Mouse (Mus musculus): ENCODE measurements at regions not wholly inside any gene's neighbourhood (a gene's known extent, or its start where the extent isn't known, plus 50 kb on each side); places are given as distances from the start of the nearest gene placed in this dataset.

GRCm38 (mm10) chr13:16745644-16746043 lies 734.0 kb downstream of the Inhba start:
- Histone ChIP-seq H3K27me3 (replicated peaks; ENCODE audit: control insufficient read depth, insufficient read depth, low read length) (no peaks in the 10 kb centered on the region), H3K27ac (ENCODE audit: low read depth) (no peak overlapping the region), H3K4me3 (ENCODE audit: low read depth, low read length) (no peak overlapping the region), H3K36me3 (ENCODE audit: control insufficient read depth, insufficient read depth, low read length) (no peaks in the 10 kb centered on the region), H3K9ac (ENCODE audit: low read length) (no peak overlapping the region), H3K4me2 (ENCODE audit: low read length) (no peak overlapping the region), H3K9me3 (ENCODE audit: control insufficient read depth, low read length) (no peaks in the 10 kb centered on the region), H3K4me1 (replicated peaks; ENCODE audit: control insufficient read depth, insufficient read depth, low read length) (no peaks in the 10 kb centered on the region)
- WGBS, result 84% methylated on average over 1 of the region's 1 CpGs
- no peak for DNase-seq (ENCODE audit: low spot score)
- no peak for ATAC-seq (replicated peaks; ENCODE audit: low FRiP score, low TSS enrichment, low read depth)

DNA sequence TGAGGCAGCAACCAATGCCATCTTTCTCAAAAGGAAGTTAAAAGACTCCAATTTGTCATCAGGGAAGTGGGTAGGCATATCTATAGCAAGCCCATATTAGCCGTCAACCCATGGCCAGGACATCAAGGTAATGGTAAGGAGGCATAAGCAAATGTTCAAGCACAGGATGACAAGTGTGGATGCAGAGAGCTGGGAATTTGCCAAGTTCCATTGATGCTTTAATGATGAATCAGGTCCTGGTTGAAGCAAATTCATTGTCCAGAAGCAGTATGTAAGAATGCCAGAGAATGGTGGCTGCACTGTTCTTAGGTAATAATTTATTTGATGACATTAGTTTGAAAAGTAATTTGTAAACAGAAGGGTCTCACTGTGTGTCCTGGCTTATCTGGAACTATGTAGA lies 734.8 kb downstream of the Inhba start:
- H3K4me1 ChIP-seq (replicated peaks; ENCODE audit: control insufficient read depth, insufficient read depth, low read length), result no peaks in the 10 kb centered on the region
- 80% methylated on average over 1 of the region's 1 CpGs for WGBS

GRCm38 (mm10) chr13:16756264-16756663 lies 744.6 kb downstream of the Inhba start:
- H3K27me3 ChIP-seq (replicated peaks; ENCODE audit: control insufficient read depth, insufficient read depth, low read length), result no peaks in the 10 kb centered on the region
- 65% methylated on average over 3 of the region's 3 CpGs for WGBS
- no peak overlapping the region for H3K4me3 ChIP-seq (ENCODE audit: low read depth, low read length)
- H3K4me2 ChIP-seq (ENCODE audit: low read length), result no peak overlapping the region
- H3K9ac ChIP-seq (ENCODE audit: low read length), result no peak overlapping the region
- H3K9me3 ChIP-seq (ENCODE audit: control insufficient read depth, low read length), result no peaks in the 10 kb centered on the region
- no peaks in the 10 kb centered on the region for H3K36me3 ChIP-seq (ENCODE audit: control insufficient read depth, insufficient read depth, low read length)
- DNase-seq (ENCODE audit: low spot score) (no peak), ATAC-seq (replicated peaks; ENCODE audit: low FRiP score, low TSS enrichment, low read depth) (no peak)
- no peak overlapping the region for H3K27ac ChIP-seq (ENCODE audit: low read depth)
- H3K4me1 ChIP-seq (replicated peaks; ENCODE audit: control insufficient read depth, insufficient read depth, low read length), result no peaks in the 10 kb centered on the region

More for the DNA sequence above, 734.8 kb downstream of the Inhba start:
- Histone ChIP-seq H3K27ac (ENCODE audit: low read depth) (no peak overlapping the region), H3K4me2 (ENCODE audit: low read length) (no peak overlapping the region), H3K36me3 (ENCODE audit: control insufficient read depth, insufficient read depth, low read length) (no peaks in the 10 kb centered on the region), H3K9ac (ENCODE audit: low read length) (no peak overlapping the region), H3K9me3 (ENCODE audit: control insufficient read depth, low read length) (no peaks in the 10 kb centered on the region), H3K27me3 (replicated peaks; ENCODE audit: control insufficient read depth, insufficient read depth, low read length) (no peaks in the 10 kb centered on the region), H3K4me3 (ENCODE audit: low read depth, low read length) (no peak overlapping the region)
- ATAC-seq (replicated peaks; ENCODE audit: low FRiP score, low TSS enrichment, low read depth), result no peak
- no peak for DNase-seq (ENCODE audit: low spot score)

- Histone ChIP-seq H3K27me3 (replicated peaks; ENCODE audit: control insufficient read depth, insufficient read depth, low read length) (no peaks in the 10 kb centered on the region), H3K36me3 (ENCODE audit: control insufficient read depth, insufficient read depth, low read length) (no peaks in the 10 kb centered on the region), H3K9ac (ENCODE audit: low read length) (no peak overlapping the region), H3K4me1 (replicated peaks; ENCODE audit: control insufficient read depth, insufficient read depth, low read length) (no peaks in the 10 kb centered on the region), H3K27ac (ENCODE audit: low read depth) (no peak overlapping the region), H3K9me3 (ENCODE audit: control insufficient read depth, low read length) (no peaks in the 10 kb centered on the region), H3K4me3 (ENCODE audit: low read depth, low read length) (no peak overlapping the region), H3K4me2 (ENCODE audit: low read length) (no peak overlapping the region)
- DNase-seq (ENCODE audit: low spot score) (no peak), ATAC-seq (replicated peaks; ENCODE audit: low FRiP score, low TSS enrichment, low read depth) (no peak)
Observed at GRCm38 (mm10) chr13:16760045-16760444, 748.4 kb downstream of the Inhba start.

GRCm38 (mm10) chr13:16761415-16761814 lies 749.8 kb downstream of the Inhba start:
- WGBS, result 66% methylated on average over 4 of the region's 4 CpGs
- H3K4me1 ChIP-seq (replicated peaks; ENCODE audit: control insufficient read depth, insufficient read depth, low read length), result no peaks in the 10 kb centered on the region
- no peak overlapping the region for H3K4me3 ChIP-seq (ENCODE audit: low read depth, low read length)
- H3K9me3 ChIP-seq (ENCODE audit: control insufficient read depth, low read length), result no peaks in the 10 kb centered on the region
- no peak overlapping the region for H3K9ac ChIP-seq (ENCODE audit: low read length)
- H3K4me2 ChIP-seq (ENCODE audit: low read length), result no peak overlapping the region
- no peaks in the 10 kb centered on the region for H3K27me3 ChIP-seq (replicated peaks; ENCODE audit: control insufficient read depth, insufficient read depth, low read length)
- no peak overlapping the region for H3K27ac ChIP-seq (ENCODE audit: low read depth)
- DNase-seq (ENCODE audit: low spot score) (no peak), ATAC-seq (replicated peaks; ENCODE audit: low FRiP score, low TSS enrichment, low read depth) (no peak)
- H3K36me3 ChIP-seq (ENCODE audit: control insufficient read depth, insufficient read depth, low read length), result no peaks in the 10 kb centered on the region

DNA sequence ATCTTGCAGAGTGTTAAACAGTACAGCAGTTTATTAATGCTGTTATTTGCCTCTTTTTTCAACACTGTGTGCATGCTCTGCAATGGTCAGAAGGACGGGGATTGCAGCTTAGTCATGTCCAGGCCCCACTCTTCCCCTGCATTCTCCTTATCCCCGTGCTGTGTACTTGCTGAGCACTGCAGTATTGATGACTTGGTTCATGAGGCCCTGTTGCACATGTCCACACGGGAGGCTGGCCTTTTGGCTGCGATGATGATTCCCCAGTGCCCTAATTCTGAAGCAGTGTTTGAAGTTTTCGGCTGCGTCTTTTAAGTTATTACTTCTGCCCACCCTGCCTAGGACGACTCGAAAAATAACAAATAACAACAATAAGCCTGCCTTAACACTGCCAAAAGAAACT lies 750.7 kb downstream of the Inhba start:
- DNase-seq (ENCODE audit: low spot score) (no peak), ATAC-seq (replicated peaks; ENCODE audit: low FRiP score, low TSS enrichment, low read depth) (no peak)
- H3K4me1 ChIP-seq (replicated peaks; ENCODE audit: control insufficient read depth, insufficient read depth, low read length), result no peaks in the 10 kb centered on the region
- no peak overlapping the region for H3K9ac ChIP-seq (ENCODE audit: low read length)
- no peak overlapping the region for H3K4me3 ChIP-seq (ENCODE audit: low read depth, low read length)
- H3K9me3 ChIP-seq (ENCODE audit: control insufficient read depth, low read length), result no peaks in the 10 kb centered on the region
- no peaks in the 10 kb centered on the region for H3K36me3 ChIP-seq (ENCODE audit: control insufficient read depth, insufficient read depth, low read length)
- H3K27ac ChIP-seq (ENCODE audit: low read depth), result no peak overlapping the region
- WGBS, result 89% methylated on average over 8 of the region's 8 CpGs
- H3K27me3 ChIP-seq (replicated peaks; ENCODE audit: control insufficient read depth, insufficient read depth, low read length), result no peaks in the 10 kb centered on the region
- H3K4me2 ChIP-seq (ENCODE audit: low read length), result no peak overlapping the region

DNA sequence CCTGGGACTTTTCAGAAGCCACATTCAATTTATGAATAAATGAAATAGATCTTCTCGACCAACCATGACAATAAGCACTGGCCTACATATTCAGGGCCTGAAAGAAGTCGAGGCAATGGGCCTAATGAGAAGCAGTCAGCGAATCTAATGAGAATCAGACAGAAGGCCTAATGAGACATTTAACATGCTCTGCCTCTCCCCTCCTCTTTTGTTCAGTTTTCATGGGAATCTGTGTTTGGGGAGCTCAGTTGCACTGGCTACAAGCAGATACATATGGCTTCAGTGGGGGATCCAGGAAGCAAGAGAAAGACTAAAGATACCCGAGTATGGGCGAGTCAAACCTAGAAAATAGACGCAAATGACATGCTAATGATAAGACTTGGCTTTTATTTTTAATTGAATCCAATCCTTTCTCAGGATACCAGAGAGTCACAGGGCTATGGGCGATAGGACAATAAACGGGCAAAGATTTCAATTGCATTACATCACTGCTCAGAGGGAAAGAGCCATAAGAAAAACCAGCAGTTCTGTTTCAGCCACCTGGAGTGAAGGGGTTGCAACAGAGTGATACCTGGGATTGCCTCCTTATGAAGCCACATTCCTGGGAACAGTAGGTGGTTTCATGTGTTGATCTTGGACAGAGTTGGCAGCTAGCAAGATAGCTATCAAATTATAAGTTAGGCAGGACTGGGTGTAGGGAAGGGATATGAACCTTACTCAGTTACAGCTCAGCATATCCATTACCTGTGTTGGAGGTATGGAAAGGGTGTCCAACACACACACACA lies 751.3 kb downstream of the Inhba start:
- 88% methylated on average over 8 of the region's 8 CpGs for WGBS
- Histone ChIP-seq H3K9me3 (ENCODE audit: control insufficient read depth, low read length) (no peaks in the 10 kb centered on the region), H3K9ac (ENCODE audit: low read length) (no peak overlapping the region), H3K4me3 (ENCODE audit: low read depth, low read length) (no peak overlapping the region), H3K4me1 (replicated peaks; ENCODE audit: control insufficient read depth, insufficient read depth, low read length) (no peaks in the 10 kb centered on the region), H3K4me2 (ENCODE audit: low read length) (no peak overlapping the region), H3K27me3 (replicated peaks; ENCODE audit: control insufficient read depth, insufficient read depth, low read length) (no peaks in the 10 kb centered on the region), H3K36me3 (ENCODE audit: control insufficient read depth, insufficient read depth, low read length) (no peaks in the 10 kb centered on the region), H3K27ac (ENCODE audit: low read depth) (no peak overlapping the region)
- ATAC-seq (replicated peaks; ENCODE audit: low FRiP score, low TSS enrichment, low read depth), result no peak
- no peak for DNase-seq (ENCODE audit: low spot score)

GRCm38 (mm10) chr13:16763746-16764145 lies 752.1 kb downstream of the Inhba start:
- Histone ChIP-seq H3K36me3 (ENCODE audit: control insufficient read depth, insufficient read depth, low read length) (no peaks in the 10 kb centered on the region), H3K27ac (ENCODE audit: low read depth) (no peak overlapping the region), H3K9ac (ENCODE audit: low read length) (no peak overlapping the region), H3K27me3 (replicated peaks; ENCODE audit: control insufficient read depth, insufficient read depth, low read length) (no peaks in the 10 kb centered on the region), H3K4me2 (ENCODE audit: low read length) (no peak overlapping the region), H3K9me3 (ENCODE audit: control insufficient read depth, low read length) (no peaks in the 10 kb centered on the region), H3K4me3 (ENCODE audit: low read depth, low read length) (no peak overlapping the region), H3K4me1 (replicated peaks; ENCODE audit: control insufficient read depth, insufficient read depth, low read length) (no peaks in the 10 kb centered on the region)
- 4% methylated on average over 2 of the region's 2 CpGs for WGBS
- DNase-seq (ENCODE audit: low spot score) (no peak), ATAC-seq (replicated peaks; ENCODE audit: low FRiP score, low TSS enrichment, low read depth) (0 out of 2 replicates have a peak, but pooled peaks have one; percentile 53)

- WGBS, result 63% methylated on average over 2 of the region's 2 CpGs
- Histone ChIP-seq H3K27ac (ENCODE audit: low read depth) (no peak overlapping the region), H3K27me3 (replicated peaks; ENCODE audit: control insufficient read depth, insufficient read depth, low read length) (no peaks in the 10 kb centered on the region), H3K36me3 (ENCODE audit: control insufficient read depth, insufficient read depth, low read length) (no peaks in the 10 kb centered on the region), H3K4me2 (ENCODE audit: low read length) (no peak overlapping the region), H3K4me3 (ENCODE audit: low read depth, low read length) (no peak overlapping the region), H3K9ac (ENCODE audit: low read length) (no peak overlapping the region), H3K9me3 (ENCODE audit: control insufficient read depth, low read length) (no peaks in the 10 kb centered on the region), H3K4me1 (replicated peaks; ENCODE audit: control insufficient read depth, insufficient read depth, low read length) (no peaks in the 10 kb centered on the region)
- DNase-seq (ENCODE audit: low spot score) (no peak), ATAC-seq (replicated peaks; ENCODE audit: low FRiP score, low TSS enrichment, low read depth) (no peak)
Observed at GRCm38 (mm10) chr13:16769409-16769808, 757.8 kb downstream of the Inhba start.

Measured in intestine, embryonic 14.5 days (tissue).